Mouse (Mus musculus) ES-E14 (cell line): ENCODE measurements at regions not wholly inside any gene's neighbourhood (a gene's known extent, or its start where the extent isn't known, plus 50 kb on each side); places are given as distances from the start of the nearest gene placed in this dataset.

Experiments used
- ZC3H11A ChIP-seq: IDR thresholded peaks from 2 replicates; pipeline ENCODE4 v1.6.1; 2012; ENCODE audit warnings: low read depth, mild to moderate bottlenecking, inconsistent platforms, low read length, borderline replicate concordance
- ZNF384 ChIP-seq: IDR thresholded peaks from 2 replicates; pipeline ENCODE4 v1.6.1; 2012; ENCODE audit warnings: low read depth, low read length, inconsistent platforms

DNA sequence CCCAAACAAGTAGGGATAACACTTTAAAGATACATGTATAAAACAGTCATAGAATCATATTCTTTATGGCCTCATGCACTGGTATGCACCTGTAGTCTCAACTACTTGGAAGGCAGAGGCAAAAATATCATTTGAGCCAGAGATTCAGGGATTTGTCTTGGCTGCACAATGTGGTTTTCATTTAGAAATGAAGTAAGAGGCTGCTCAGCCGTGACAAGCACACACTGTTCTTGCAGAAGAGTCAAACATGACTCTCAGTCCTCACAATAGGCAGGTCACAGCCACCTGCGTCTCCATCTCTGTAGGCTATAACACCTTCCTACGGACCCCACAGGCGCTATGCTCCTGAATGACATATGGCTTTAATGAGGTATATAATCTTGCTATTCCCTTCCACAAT is 317.4 kb upstream of the Tmpo start:
- TF ChIP-seq ZC3H11A (no peak), ZNF384 (no peak)
